ENCODE assay signal across 8 mouse cellular contexts in the genomic region with DNA sequence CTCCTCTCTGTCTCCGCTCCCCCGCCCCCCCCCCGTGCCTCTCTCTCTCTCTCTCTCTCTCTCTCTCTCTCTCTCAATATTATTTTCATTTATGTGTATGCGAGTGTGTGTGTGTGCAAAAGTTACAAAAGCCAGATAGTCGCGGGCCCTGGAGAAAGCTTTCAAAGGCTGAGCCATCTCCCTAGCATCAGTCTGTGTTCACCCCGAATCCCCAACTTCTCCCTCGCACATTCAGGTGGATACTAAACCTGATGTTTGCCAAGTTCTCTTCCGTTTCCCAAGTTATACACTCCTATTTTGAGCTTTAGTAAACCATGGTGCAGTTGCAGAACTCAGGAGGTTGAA. TPM values are rescaled to one million over a fixed set of nuclear protein-coding genes. Genes with fewer than 3 reads are reported as not detected.
DNase-seq lines count a peak whose midpoint lies in the region; ATAC-seq and TF ChIP-seq lines count a peak whose summit lies in the region.

No protein-coding gene starts in this region.

- peak overlapping the region; percentile 66 for H3K9ac ChIP-seq in heart, embryonic 11.5 days (ENCODE audit: low read depth, low read length)

- H3K4me3 ChIP-seq in heart, embryonic 11.5 days (ENCODE audit: low read depth, low read length): peak overlapping the region; percentile 49
- H3K4me3 ChIP-seq in E14TG2a.4 (replicated peaks; ENCODE audit: low read length): peak overlapping the region; percentile 60
- H3K4me3 ChIP-seq in hindbrain, embryonic 10.5 days: peak overlapping the region; percentile 53

- no peaks in the 10 kb centered on the region for H3K9me3 ChIP-seq in heart, embryonic 11.5 days (replicated peaks; ENCODE audit: control insufficient read depth, low read length)
- H3K9me3 ChIP-seq in E14TG2a.4 (ENCODE audit: low read length): peaks cover 12% of the 10 kb centered on the region
- H3K9me3 ChIP-seq in hindbrain, embryonic 10.5 days: no peaks in the 10 kb centered on the region

- H3K27ac ChIP-seq in heart, embryonic 11.5 days (ENCODE audit: low read depth, low read length): no peak overlapping the region
- H3K27ac ChIP-seq in hindbrain, embryonic 10.5 days: peak overlapping the region; percentile 83

- no peaks in the 10 kb centered on the region for H3K27me3 ChIP-seq in heart, embryonic 11.5 days (ENCODE audit: control insufficient read depth, insufficient read depth, low read length)
- H3K27me3 ChIP-seq in E14TG2a.4 (ENCODE audit: insufficient read depth, low read length): no peaks in the 10 kb centered on the region
- H3K27me3 ChIP-seq in hindbrain, embryonic 10.5 days (ENCODE audit: insufficient read depth, poor library complexity, severe bottlenecking): no peaks in the 10 kb centered on the region

- 0 out of 2 replicates have a peak, but pooled peaks have one; percentile 28 for ATAC-seq in heart, embryonic 11.5 days (replicated peaks; ENCODE audit: insufficient number of reproducible peaks, low FRiP score, low TSS enrichment)
- ATAC-seq in megakaryocyte progenitor cell, adult 5-6 weeks (replicated peaks; ENCODE audit: poor library complexity): peak; percentile 15; the same call in 1 of the 2 replicates

- WGBS in heart, embryonic 11.5 days (ENCODE audit: insufficient replicate concordance): 21% methylated on average over 8 of the region's 9 CpGs
- 17% methylated on average over 8 of the region's 9 CpGs for WGBS in hindbrain, embryonic 10.5 days

- no peak for DNase-seq in heart, adult 18-20 months
- no peak for DNase-seq in hindbrain, embryonic 10.5 days (ENCODE audit: low spot score)
- DNase-seq in urinary bladder, postnatal 36 days (ENCODE audit: low spot score in 2 of 2): no peak
- no peak for DNase-seq in layer of hippocampus, adult 9-11 months
- DNase-seq in frontal cortex, postnatal 14 days (ENCODE audit: low spot score in 2 of 2): no peak

- H3K36me3 ChIP-seq in heart, embryonic 11.5 days (ENCODE audit: control insufficient read depth, insufficient read depth, low read length): no peaks in the 10 kb centered on the region
- no peaks in the 10 kb centered on the region for H3K36me3 ChIP-seq in E14TG2a.4 (ENCODE audit: insufficient read depth, low read length)
- H3K36me3 ChIP-seq in hindbrain, embryonic 10.5 days: no peaks in the 10 kb centered on the region

- peak overlapping the region; percentile 76 for H3K4me2 ChIP-seq in heart, embryonic 11.5 days

- H3K4me1 ChIP-seq in heart, embryonic 11.5 days (ENCODE audit: control insufficient read depth, insufficient read depth, low read length): no peaks in the 10 kb centered on the region
- peaks cover 40% of the 10 kb centered on the region for H3K4me1 ChIP-seq in E14TG2a.4 (replicated peaks; ENCODE audit: low read depth, low read length)
- H3K4me1 ChIP-seq in hindbrain, embryonic 10.5 days (replicated peaks): peaks cover 12% of the 10 kb centered on the region

- TF ChIP-seq CTCF in E14TG2a.4 (conservative IDR thresholded peaks at IDR 0.05; ENCODE audit: low read length): no peak

RNA-seq across cellular contexts. Expression of a gene that starts 0.3 kb away (rescaled TPM):
- 0.21 and 0.33 TPM in 2 replicates for polyA plus RNA-seq in heart, embryonic 11.5 days (2014; fragmentation: Nextera tagmentation; extraction: Ambion mirVana)
- under 1 TPM in 1 of 2 experiments, not detected in 1; 0.10 TPM for total RNA-seq in heart, adult 18-20 months (2021)
- polyA plus RNA-seq in hindbrain, embryonic 10.5 days (2016; fragmentation: Nextera tagmentation; extraction: Ambion mirVana): 0.84 and 0.95 TPM in 2 replicates
- not detected in 2 replicates for total RNA-seq in megakaryocyte progenitor cell, adult 5-6 weeks (2015)
- total RNA-seq in megakaryocyte progenitor cell, adult 5-6 weeks (2017): 0.07 TPM in 1 of 2 replicates, not detected in the other

RNA-seq across cellular contexts. Expression of a gene that starts 15.6 kb away (rescaled TPM):
- 78.0 and 82.3 TPM in 2 replicates for polyA plus RNA-seq in heart, embryonic 11.5 days (2014; fragmentation: Nextera tagmentation; extraction: Ambion mirVana)
- 10 to 100 TPM; 48.6 to 50.3 TPM for total RNA-seq in heart, adult 18-20 months (2021)
- 68.6 and 72.7 TPM in 2 replicates for polyA plus RNA-seq in hindbrain, embryonic 10.5 days (2016; fragmentation: Nextera tagmentation; extraction: Ambion mirVana)
- 59.6 and 62.4 TPM in 2 replicates for total RNA-seq in megakaryocyte progenitor cell, adult 5-6 weeks (2015)
- total RNA-seq in megakaryocyte progenitor cell, adult 5-6 weeks (2017): 58.3 and 63.2 TPM in 2 replicates
